Mouse (Mus musculus): ENCODE data around the gene Cntnap4. TPM values are rescaled to one million over a fixed set of nuclear protein-coding genes. Genes with fewer than 3 reads are reported as not detected.

Gene Cntnap4
- polyA plus RNA-seq, 1 experiment = 15.6 TPM

DNA sequence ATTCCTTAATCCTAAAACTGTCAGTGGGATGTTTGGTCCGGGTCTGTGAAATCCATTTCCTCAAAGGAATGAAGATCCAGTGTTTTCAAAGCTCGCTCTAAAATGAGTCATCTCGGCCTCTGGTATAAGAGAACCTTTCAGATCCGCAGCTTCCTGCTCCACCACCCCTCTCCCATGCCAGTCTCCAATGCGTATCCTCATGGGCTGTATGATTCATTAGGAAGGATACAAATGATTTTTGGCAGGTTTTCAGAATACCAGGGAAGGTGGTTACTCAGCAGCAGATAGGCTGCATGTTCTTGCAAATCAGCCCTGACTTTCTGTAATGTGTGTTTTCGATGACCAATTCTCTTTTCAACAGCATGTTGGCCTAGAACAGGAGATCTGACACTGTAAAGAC is 40.3 kb downstream of the Cntnap4 start:
- no peak for TF ChIP-seq CTCF (IDR thresholded peaks at IDR 0.05; ENCODE audit: borderline replicate concordance, extremely low read depth, insufficient read depth, insufficient read length)
- TF ChIP-seq POLR2A (IDR thresholded peaks at IDR 0.05; ENCODE audit: borderline replicate concordance, extremely low read depth, insufficient read depth, insufficient read length, poor library complexity, severe bottlenecking) = no peak
- no peak for DNase-seq (ENCODE audit: low read depth)

DNA sequence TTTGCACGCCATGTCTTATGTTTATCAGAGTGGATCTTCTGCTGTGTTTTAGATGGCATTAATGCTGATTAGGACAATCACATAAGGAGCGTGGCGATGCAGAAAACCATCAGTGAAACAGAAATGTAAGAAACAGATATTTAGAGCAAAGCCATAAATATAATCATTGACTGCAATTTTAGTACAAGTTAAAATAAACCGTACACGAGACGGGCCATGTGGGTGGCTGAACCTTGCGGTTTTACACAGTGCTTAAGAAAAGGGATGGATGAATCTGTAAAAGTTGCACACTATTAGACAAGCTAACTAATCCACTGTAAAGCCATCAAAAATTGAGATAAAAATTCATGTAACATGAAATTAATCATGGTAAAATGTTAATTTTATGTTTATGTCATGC is 58.9 kb downstream of the Cntnap4 start:
- no peak for DNase-seq (ENCODE audit: low read depth)

DNA sequence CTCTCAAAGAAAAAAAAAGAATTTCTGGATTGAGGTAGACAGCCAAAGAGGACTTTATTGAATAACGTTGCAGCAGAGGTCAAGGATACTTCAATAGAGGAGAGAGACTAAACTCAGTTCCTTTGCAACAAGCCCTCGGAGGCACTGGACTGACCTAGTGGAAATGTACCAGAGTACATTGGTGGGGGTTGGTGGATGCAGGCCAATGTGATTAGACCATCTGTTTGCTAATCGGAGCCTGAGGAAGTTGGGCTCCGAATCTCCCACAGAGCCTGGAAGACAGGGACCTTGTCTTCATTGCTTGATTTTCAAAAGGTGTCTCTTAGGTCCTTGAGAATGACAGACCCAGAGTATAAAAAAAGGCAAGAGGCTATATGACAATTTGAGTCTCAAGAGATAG is 82.8 kb downstream of the Cntnap4 start:
- no peak for DNase-seq (ENCODE audit: low read depth)

More for the DNA sequence above, 58.9 kb downstream of the Cntnap4 start:
- no peak for TF ChIP-seq CTCF (IDR thresholded peaks at IDR 0.05; ENCODE audit: borderline replicate concordance, extremely low read depth, insufficient read depth, insufficient read length)
- TF ChIP-seq POLR2A (IDR thresholded peaks at IDR 0.05; ENCODE audit: borderline replicate concordance, extremely low read depth, insufficient read depth, insufficient read length, poor library complexity, severe bottlenecking) = no peak

DNA sequence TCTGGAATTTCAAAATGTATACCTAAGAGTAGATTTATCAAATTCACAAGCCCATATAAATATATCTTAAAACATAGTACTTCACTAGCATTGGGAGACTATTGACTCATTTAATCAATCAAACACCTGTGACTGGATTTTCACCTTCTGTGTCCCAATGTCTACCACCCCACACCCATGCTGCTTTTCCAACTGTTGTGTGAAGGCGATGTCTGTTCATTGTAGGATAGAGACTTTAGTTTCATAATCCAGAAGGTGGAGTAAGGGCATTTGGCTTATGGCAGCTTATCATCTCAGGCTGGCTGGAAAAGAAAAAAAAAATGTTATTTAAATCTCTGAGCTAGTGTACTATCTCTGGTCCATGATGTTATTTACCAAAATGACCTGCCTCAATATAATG is 83.4 kb downstream of the Cntnap4 start:
- TF ChIP-seq CTCF (IDR thresholded peaks at IDR 0.05; ENCODE audit: borderline replicate concordance, extremely low read depth, insufficient read depth, insufficient read length) (no peak), POLR2A (IDR thresholded peaks at IDR 0.05; ENCODE audit: borderline replicate concordance, extremely low read depth, insufficient read depth, insufficient read length, poor library complexity, severe bottlenecking) (no peak)
- DNase-seq (ENCODE audit: low read depth) = no peak

More for the DNA sequence above, 82.8 kb downstream of the Cntnap4 start:
- TF ChIP-seq POLR2A (IDR thresholded peaks at IDR 0.05; ENCODE audit: borderline replicate concordance, extremely low read depth, insufficient read depth, insufficient read length, poor library complexity, severe bottlenecking) (no peak), CTCF (IDR thresholded peaks at IDR 0.05; ENCODE audit: borderline replicate concordance, extremely low read depth, insufficient read depth, insufficient read length) (no peak)

DNA sequence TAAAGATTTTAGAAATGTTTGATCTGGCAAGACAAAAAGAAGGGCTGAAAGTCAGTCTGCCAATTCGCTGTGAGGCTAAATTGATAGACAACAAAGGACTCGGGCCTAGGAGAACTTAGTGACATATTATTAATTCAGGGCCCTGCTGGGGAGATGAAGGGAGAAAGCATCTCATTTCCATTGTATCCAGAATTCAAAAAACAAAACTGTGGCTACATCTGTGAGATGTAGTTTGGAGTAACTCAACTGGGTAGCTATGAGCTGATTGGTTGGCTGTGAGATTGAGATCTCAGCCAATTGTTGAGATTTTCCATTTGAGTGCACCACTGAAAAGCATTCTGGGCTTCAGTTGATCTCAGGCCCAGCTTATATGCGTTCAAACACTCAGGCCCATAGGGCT is 84.2 kb downstream of the Cntnap4 start:
- TF ChIP-seq POLR2A (IDR thresholded peaks at IDR 0.05; ENCODE audit: borderline replicate concordance, extremely low read depth, insufficient read depth, insufficient read length, poor library complexity, severe bottlenecking) (no peak), CTCF (IDR thresholded peaks at IDR 0.05; ENCODE audit: borderline replicate concordance, extremely low read depth, insufficient read depth, insufficient read length) (no peak)
- peak; percentile 75 for DNase-seq (ENCODE audit: low read depth)

DNA sequence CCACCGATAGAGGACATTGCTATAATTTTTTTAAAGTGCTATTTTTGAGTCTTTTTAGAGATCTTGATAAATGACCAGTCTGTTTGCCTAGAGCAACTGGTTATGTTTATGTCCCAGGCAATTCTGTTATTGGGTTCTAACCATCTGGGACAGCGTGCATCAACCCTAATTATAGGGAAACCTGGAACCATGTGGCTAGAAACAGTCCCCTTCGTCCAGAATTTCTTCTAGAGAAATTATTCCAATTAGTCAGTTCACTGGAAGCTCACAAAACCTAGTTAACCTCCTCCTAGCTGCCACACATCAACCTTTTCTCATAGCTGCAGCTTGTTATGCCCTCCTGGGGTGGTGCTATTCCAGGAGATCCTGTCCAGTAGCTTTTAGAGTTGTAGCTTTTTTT is 94.2 kb downstream of the Cntnap4 start:
- TF ChIP-seq POLR2A (IDR thresholded peaks at IDR 0.05; ENCODE audit: borderline replicate concordance, extremely low read depth, insufficient read depth, insufficient read length, poor library complexity, severe bottlenecking) (no peak), CTCF (IDR thresholded peaks at IDR 0.05; ENCODE audit: borderline replicate concordance, extremely low read depth, insufficient read depth, insufficient read length) (no peak)
- DNase-seq (ENCODE audit: low read depth) = no peak

DNA sequence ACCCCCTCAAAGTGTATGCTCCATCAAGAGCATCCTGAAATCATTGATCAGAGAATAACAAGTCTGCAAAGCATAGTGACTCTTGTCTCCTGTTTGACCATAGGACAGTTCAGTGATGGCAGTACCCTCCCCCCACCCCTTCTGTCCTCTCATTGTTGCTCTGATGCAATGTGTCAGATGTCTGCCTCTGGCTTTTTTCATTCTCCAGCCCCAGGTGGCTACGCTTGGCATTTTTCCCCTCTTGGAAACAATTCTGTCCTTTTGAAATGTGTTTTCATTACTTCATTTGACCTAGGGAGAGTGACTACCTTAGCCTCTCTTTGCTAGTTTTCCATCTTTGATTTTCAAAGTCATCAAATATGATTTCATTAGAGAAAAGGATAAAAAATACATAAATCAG is 104.8 kb downstream of the Cntnap4 start:
- no peak for DNase-seq (ENCODE audit: low read depth)
- TF ChIP-seq POLR2A (IDR thresholded peaks at IDR 0.05; ENCODE audit: borderline replicate concordance, extremely low read depth, insufficient read depth, insufficient read length, poor library complexity, severe bottlenecking) (no peak), CTCF (IDR thresholded peaks at IDR 0.05; ENCODE audit: borderline replicate concordance, extremely low read depth, insufficient read depth, insufficient read length) (no peak)

DNA sequence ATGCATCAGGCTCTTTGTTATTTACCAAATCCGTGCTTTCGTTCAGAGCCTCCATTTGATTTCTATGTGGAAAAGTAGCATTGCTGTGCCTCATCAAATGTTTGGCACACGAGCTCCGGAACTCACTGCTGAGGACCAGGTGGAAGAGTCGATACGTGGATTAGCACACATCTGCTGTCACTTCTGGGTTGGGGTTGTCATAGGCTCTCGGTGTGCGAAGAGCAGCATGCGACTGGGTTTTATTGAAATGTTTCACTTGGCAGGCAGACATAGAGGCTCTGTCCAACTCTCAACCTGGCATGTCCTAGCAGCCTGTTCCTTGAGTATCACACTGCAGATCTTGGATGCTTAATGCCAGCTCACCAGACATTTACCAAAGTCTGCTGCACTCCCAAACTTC is 111.9 kb downstream of the Cntnap4 start:
- peak; percentile 33 for DNase-seq (ENCODE audit: low read depth)
- TF ChIP-seq POLR2A (IDR thresholded peaks at IDR 0.05; ENCODE audit: borderline replicate concordance, extremely low read depth, insufficient read depth, insufficient read length, poor library complexity, severe bottlenecking) (no peak), CTCF (IDR thresholded peaks at IDR 0.05; ENCODE audit: borderline replicate concordance, extremely low read depth, insufficient read depth, insufficient read length) (no peak)

DNA sequence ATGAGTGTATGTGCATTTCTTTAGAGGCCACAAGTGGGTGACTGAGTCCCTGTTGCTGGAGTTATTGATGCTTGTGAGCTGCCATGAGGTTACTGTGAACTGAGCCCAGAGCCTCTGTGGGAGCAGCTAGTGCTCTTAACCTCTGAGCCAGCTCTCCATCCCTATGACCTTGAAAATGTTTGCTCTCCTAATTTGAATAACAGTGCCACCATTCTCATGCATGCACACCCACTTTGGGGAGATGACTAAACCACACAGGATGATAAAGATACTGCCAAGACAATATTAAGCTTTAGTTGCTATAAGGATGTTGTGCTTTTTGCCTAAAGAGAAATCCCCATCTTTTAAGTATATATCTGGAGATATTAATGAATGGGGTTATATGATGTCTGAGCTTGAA is 125.9 kb downstream of the Cntnap4 start:
- no peak for TF ChIP-seq CTCF (IDR thresholded peaks at IDR 0.05; ENCODE audit: borderline replicate concordance, extremely low read depth, insufficient read depth, insufficient read length)
- no peak for TF ChIP-seq POLR2A (IDR thresholded peaks at IDR 0.05; ENCODE audit: borderline replicate concordance, extremely low read depth, insufficient read depth, insufficient read length, poor library complexity, severe bottlenecking)
- no peak for DNase-seq (ENCODE audit: low read depth)

DNA sequence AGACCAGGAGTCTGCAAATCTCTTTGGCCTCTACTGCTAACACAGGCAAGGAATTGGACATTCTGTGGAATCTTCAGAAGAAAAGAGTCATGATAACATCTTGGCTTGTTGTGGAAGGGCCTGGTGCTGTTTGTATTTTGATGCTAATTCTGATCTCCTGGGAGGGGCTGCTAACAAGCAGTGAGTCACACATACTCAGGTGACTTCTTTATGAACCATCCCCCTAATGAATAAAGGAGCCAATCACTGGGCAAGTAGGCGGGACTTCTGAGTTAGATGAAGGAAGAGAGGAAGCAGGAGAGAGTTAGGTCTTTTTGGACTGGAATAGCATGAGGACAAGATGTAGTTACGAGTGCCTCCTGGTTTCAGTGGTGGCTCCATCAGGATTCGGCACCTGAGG is 128.3 kb downstream of the Cntnap4 start:
- TF ChIP-seq CTCF (IDR thresholded peaks at IDR 0.05; ENCODE audit: borderline replicate concordance, extremely low read depth, insufficient read depth, insufficient read length) (no peak), POLR2A (IDR thresholded peaks at IDR 0.05; ENCODE audit: borderline replicate concordance, extremely low read depth, insufficient read depth, insufficient read length, poor library complexity, severe bottlenecking) (no peak)
- no peak for DNase-seq (ENCODE audit: low read depth)

DNA sequence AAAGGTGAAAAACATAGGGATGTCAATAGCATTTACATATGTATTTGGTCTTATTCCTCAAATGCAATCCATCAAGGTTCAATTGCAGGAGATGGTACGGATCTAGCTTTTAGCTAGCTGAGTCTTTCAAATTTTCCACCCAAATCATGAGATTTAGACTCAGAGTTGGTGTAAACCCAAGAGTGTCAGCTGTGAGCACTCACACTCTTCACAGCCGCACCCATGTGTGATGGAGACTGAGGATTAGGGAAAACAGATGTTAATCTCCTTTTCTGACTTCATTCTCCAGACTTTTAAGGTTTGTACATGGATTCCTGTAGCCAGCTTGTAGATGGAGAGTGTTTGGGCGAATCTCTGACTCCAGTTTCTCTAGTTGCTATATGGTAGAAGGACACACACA is 147.1 kb downstream of the Cntnap4 start:
- peak; percentile 26 for DNase-seq (ENCODE audit: low read depth)
- TF ChIP-seq POLR2A (IDR thresholded peaks at IDR 0.05; ENCODE audit: borderline replicate concordance, extremely low read depth, insufficient read depth, insufficient read length, poor library complexity, severe bottlenecking) = no peak
- TF ChIP-seq CTCF (IDR thresholded peaks at IDR 0.05; ENCODE audit: borderline replicate concordance, extremely low read depth, insufficient read depth, insufficient read length) = no peak

DNA sequence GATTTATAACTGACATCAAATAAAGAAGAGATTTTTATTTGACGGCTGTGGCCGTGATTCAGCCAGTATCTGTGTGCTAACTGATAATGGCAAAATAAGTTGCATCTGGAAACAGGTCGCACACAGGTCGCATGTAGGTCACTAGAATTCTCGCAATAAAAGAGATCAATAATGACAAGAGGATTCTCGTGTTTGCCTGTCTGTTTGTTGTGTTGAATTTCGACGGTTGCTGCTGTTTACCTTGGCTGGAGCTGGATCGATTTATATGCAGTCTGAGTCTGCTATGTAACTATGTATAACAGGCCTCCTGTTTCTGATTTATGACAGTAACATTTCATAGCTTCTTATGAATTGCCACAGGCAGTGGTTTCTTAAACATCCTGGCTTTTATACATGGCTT is 155.1 kb downstream of the Cntnap4 start:
- no peak for DNase-seq (ENCODE audit: low read depth)
- TF ChIP-seq CTCF (IDR thresholded peaks at IDR 0.05; ENCODE audit: borderline replicate concordance, extremely low read depth, insufficient read depth, insufficient read length) (no peak), POLR2A (IDR thresholded peaks at IDR 0.05; ENCODE audit: borderline replicate concordance, extremely low read depth, insufficient read depth, insufficient read length, poor library complexity, severe bottlenecking) (no peak)
